Mouse (Mus musculus) spleen, adult 18-20 months (tissue): ENCODE results near the gene Dyrk3.
"Not testable (repeated sequence)": the region's sequence is repeated elsewhere in the genome, so short reads cannot be mapped to it uniquely, and the experiment has no call there.

Source experiments
- DNase-seq, 2 experiments: peaks; one replicate each; pipeline ENCODE4 v3.0.0; 2022; ENCODE audit warnings: mixed read lengths in 2 of 2

Gene Dyrk3

GRCm38 (mm10) chr1:131153018-131153629 lies 15.0 kb upstream of the Dyrk3 start, which contains the start of gene Eif2d:
TSS of gene Eif2d (plus strand) at chr1:131153181.
- peak; percentile 70 to 81 for DNase-seq

GRCm38 (mm10) chr1:131149496-131149895 lies 11.4 kb upstream of the Dyrk3 start:
- DNase-seq, result no peak

- DNase-seq, result no peak
Observed at GRCm38 (mm10) chr1:131146181-131146614, 8.1 kb upstream of the Dyrk3 start.

GRCm38 (mm10) chr1:131145222-131145621 lies 7.1 kb upstream of the Dyrk3 start:
- DNase-seq, result not testable (repeated sequence)

- DNase-seq, result no peak
Observed at GRCm38 (mm10) chr1:131142472-131142871, 4.3 kb upstream of the Dyrk3 start.

- no peak for DNase-seq
Observed at GRCm38 (mm10) chr1:131141449-131141848, 3.3 kb upstream of the Dyrk3 start.

- DNase-seq, result no peak
Observed at GRCm38 (mm10) chr1:131139102-131140095, 1.3 kb upstream of the Dyrk3 start.

GRCm38 (mm10) chr1:131137717-131138118 lies 422 bp downstream of the Dyrk3 start:
- no peak for DNase-seq

- DNase-seq, result no peak
Observed at GRCm38 (mm10) chr1:131137111-131137510, 1.0 kb downstream of the Dyrk3 start.

- DNase-seq, result no peak
Observed at GRCm38 (mm10) chr1:131135960-131136629, 2.0 kb downstream of the Dyrk3 start.

- DNase-seq, result peak; percentile 43
Observed at GRCm38 (mm10) chr1:131134942-131135522, 3.1 kb downstream of the Dyrk3 start.

- no peak for DNase-seq
Observed at GRCm38 (mm10) chr1:131134231-131134630, 3.9 kb downstream of the Dyrk3 start.

- DNase-seq, result no peak
Observed at GRCm38 (mm10) chr1:131125987-131126744, 12.0 kb downstream of the Dyrk3 start.

- no peak for DNase-seq
Observed at GRCm38 (mm10) chr1:131123522-131124265, 14.4 kb downstream of the Dyrk3 start.

- peak in 1 of 2 experiments; percentile 44 for DNase-seq
Observed at GRCm38 (mm10) chr1:131121987-131122386, 16.2 kb downstream of the Dyrk3 start.

- peak; percentile 46 to 63 for DNase-seq
Observed at GRCm38 (mm10) chr1:131119026-131119425, 19.1 kb downstream of the Dyrk3 start.

GRCm38 (mm10) chr1:131118530-131118929 lies 19.6 kb downstream of the Dyrk3 start:
- no peak for DNase-seq

GRCm38 (mm10) chr1:131116430-131117011 lies 21.6 kb downstream of the Dyrk3 start:
- no peak for DNase-seq

GRCm38 (mm10) chr1:131115932-131116331 lies 22.2 kb downstream of the Dyrk3 start:
- DNase-seq, result peak in 1 of 2 experiments; percentile 68

GRCm38 (mm10) chr1:131112576-131112975 lies 25.6 kb downstream of the Dyrk3 start:
- DNase-seq, result no peak
